Mouse (Mus musculus): ENCODE measurements around the gene Ror1. TPM values are rescaled to one million over a fixed set of nuclear protein-coding genes. Genes with fewer than 3 reads are reported as not detected.

Ror1 gene
- total and polyA plus RNA-seq, 2 experiments from 2014 or later: 0.80 to 2.4 TPM

GRCm38 (mm10) chr4:100324719-100325515 is 229.3 kb downstream of the Ror1 start:
- TF ChIP-seq CTCF (IDR thresholded peaks at IDR 0.05; ENCODE audit: low read depth): no peak

GRCm38 (mm10) chr4:100328361-100328970 is 232.9 kb downstream of the Ror1 start:
- ATAC-seq (no peak), DNase-seq (no peak)
- Histone ChIP-seq H3K9me3 (ENCODE audit: low read length) (no peaks in the 10 kb centered on the region), H3K27me3 (ENCODE audit: insufficient read depth, low read length) (no peaks in the 10 kb centered on the region), H3K4me2 (ENCODE audit: low read depth) (no peak overlapping the region), H3K4me1 (ENCODE audit: insufficient read depth) (no peaks in the 10 kb centered on the region), H3K27ac (ENCODE audit: low read depth, low read length) (no peak overlapping the region), H3K9ac (no peak overlapping the region), H3K36me3 (ENCODE audit: insufficient read depth) (no peaks in the 10 kb centered on the region), H3K4me3 (ENCODE audit: low read depth, low read length) (no peak overlapping the region)
- WGBS: 56% methylated on average over 4 of the region's 4 CpGs
- TF ChIP-seq CTCF (IDR thresholded peaks at IDR 0.05; ENCODE audit: low read depth): no peak

More at GRCm38 (mm10) chr4:100324719-100325515, 229.3 kb downstream of the Ror1 start:
- no peak overlapping the region for H3K27ac ChIP-seq (ENCODE audit: low read depth, low read length)
- DNase-seq (no peak), ATAC-seq (no peak)
- H3K4me3 ChIP-seq (ENCODE audit: low read depth, low read length): no peak overlapping the region
- H3K27me3 ChIP-seq (ENCODE audit: insufficient read depth, low read length): no peaks in the 10 kb centered on the region
- H3K36me3 ChIP-seq (ENCODE audit: insufficient read depth): no peaks in the 10 kb centered on the region
- H3K4me1 ChIP-seq (ENCODE audit: insufficient read depth): no peaks in the 10 kb centered on the region
- H3K4me2 ChIP-seq (ENCODE audit: low read depth): no peak overlapping the region
- no peak overlapping the region for H3K9ac ChIP-seq
- 87% methylated on average over 14 of the region's 14 CpGs for WGBS
- no peaks in the 10 kb centered on the region for H3K9me3 ChIP-seq (ENCODE audit: low read length)

DNA sequence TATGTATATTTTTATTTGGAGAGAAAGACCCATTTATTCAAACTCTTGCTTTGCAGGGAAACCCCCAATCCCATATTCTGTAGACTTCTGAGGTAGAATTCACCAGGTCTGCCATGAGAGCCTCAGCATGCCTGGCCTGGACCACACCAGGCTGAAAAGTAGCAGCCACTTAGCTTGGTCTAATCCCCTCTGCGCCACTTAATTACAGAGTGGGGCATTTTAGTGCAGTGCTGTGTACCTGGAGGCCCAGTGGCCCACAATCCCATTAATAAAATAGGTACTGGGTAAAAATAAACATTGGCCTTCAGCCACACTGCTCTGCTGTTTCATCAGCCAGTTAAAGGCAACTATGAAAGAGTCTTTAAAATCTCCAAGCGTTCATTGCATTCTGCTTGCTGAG is 239.6 kb downstream of the Ror1 start:
- no peaks in the 10 kb centered on the region for H3K36me3 ChIP-seq (ENCODE audit: insufficient read depth)
- H3K27me3 ChIP-seq (ENCODE audit: insufficient read depth, low read length): no peaks in the 10 kb centered on the region
- WGBS: 46% methylated on average over 2 of the region's 2 CpGs
- DNase-seq (no peak), ATAC-seq (no peak)
- no peak overlapping the region for H3K9ac ChIP-seq
- H3K4me1 ChIP-seq (ENCODE audit: insufficient read depth): no peaks in the 10 kb centered on the region; the same call in 1 of the 2 replicates
- no peak overlapping the region for H3K27ac ChIP-seq (ENCODE audit: low read depth, low read length)
- no peak overlapping the region for H3K4me2 ChIP-seq (ENCODE audit: low read depth)
- no peaks in the 10 kb centered on the region for H3K9me3 ChIP-seq (ENCODE audit: low read length)
- no peak overlapping the region for H3K4me3 ChIP-seq (ENCODE audit: low read depth, low read length)
- no peak for TF ChIP-seq CTCF (IDR thresholded peaks at IDR 0.05; ENCODE audit: low read depth)

- Histone ChIP-seq H3K27me3 (ENCODE audit: insufficient read depth, low read length) (no peaks in the 10 kb centered on the region), H3K27ac (ENCODE audit: low read depth, low read length) (no peak overlapping the region), H3K9ac (no peak overlapping the region), H3K36me3 (ENCODE audit: insufficient read depth) (no peaks in the 10 kb centered on the region), H3K4me3 (ENCODE audit: low read depth, low read length) (no peak overlapping the region), H3K4me2 (ENCODE audit: low read depth) (no peak overlapping the region), H3K4me1 (ENCODE audit: insufficient read depth) (no peaks in the 10 kb centered on the region), H3K9me3 (ENCODE audit: low read length) (no peaks in the 10 kb centered on the region)
- DNase-seq (no peak), ATAC-seq (no peak)
- no peak for TF ChIP-seq CTCF (IDR thresholded peaks at IDR 0.05; ENCODE audit: low read depth)
- WGBS: 87% methylated on average over 3 of the region's 3 CpGs
Observed at GRCm38 (mm10) chr4:100347791-100348190, 252.2 kb downstream of the Ror1 start.

DNA sequence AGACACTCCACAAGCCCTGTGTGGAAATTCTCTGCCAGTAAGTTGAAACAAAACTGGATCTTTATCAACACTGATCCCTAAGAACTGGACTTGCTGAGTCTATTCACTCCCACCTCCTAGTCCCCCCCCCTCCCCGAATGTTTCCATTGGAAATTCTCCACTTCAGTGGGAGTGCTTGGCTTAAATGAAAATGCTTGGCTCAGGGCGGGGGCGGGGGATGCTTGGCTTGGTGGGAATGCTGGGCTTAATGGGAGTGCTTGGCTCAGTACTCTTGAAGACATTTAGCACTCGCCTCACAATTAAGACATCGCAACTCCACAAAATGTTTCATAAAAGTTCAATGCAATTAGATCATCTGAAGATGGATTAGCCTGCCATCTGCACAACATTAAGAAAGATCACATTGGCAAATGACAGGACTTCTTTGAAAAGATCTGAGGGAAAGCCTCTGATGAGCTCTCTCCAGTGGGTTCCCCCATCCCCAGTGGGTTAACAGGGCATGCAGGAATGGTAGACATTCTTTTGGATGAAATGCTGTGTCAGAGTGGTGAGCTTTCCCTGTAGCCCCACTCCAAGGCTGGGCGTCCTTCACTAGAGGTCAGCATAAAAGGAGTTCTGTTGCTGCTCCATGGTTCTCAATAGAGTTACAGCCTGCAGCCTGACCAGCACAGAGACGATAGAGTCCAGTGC is 254.7 kb downstream of the Ror1 start:
- ATAC-seq: no peak
- 85% methylated on average over 7 of the region's 7 CpGs for WGBS
- no peak for TF ChIP-seq CTCF (IDR thresholded peaks at IDR 0.05; ENCODE audit: low read depth)
- H3K4me3 ChIP-seq (ENCODE audit: low read depth, low read length): no peak overlapping the region
- no peak overlapping the region for H3K4me2 ChIP-seq (ENCODE audit: low read depth)
- H3K27ac ChIP-seq (ENCODE audit: low read depth, low read length): no peak overlapping the region
- no peak overlapping the region for H3K9ac ChIP-seq
- H3K9me3 ChIP-seq (ENCODE audit: low read length): no peaks in the 10 kb centered on the region
- H3K4me1 ChIP-seq (ENCODE audit: insufficient read depth): no peaks in the 10 kb centered on the region
- H3K36me3 ChIP-seq (ENCODE audit: insufficient read depth): no peaks in the 10 kb centered on the region
- DNase-seq: no peak
- H3K27me3 ChIP-seq (ENCODE audit: insufficient read depth, low read length): no peaks in the 10 kb centered on the region

GRCm38 (mm10) chr4:100351797-100352290 is 256.3 kb downstream of the Ror1 start:
- Histone ChIP-seq H3K4me2 (ENCODE audit: low read depth) (no peak overlapping the region), H3K27ac (ENCODE audit: low read depth, low read length) (no peak overlapping the region), H3K36me3 (ENCODE audit: insufficient read depth) (no peaks in the 10 kb centered on the region), H3K9me3 (ENCODE audit: low read length) (no peaks in the 10 kb centered on the region), H3K27me3 (ENCODE audit: insufficient read depth, low read length) (no peaks in the 10 kb centered on the region), H3K4me1 (ENCODE audit: insufficient read depth) (no peaks in the 10 kb centered on the region), H3K9ac (no peak overlapping the region), H3K4me3 (ENCODE audit: low read depth, low read length) (no peak overlapping the region)
- TF ChIP-seq CTCF (IDR thresholded peaks at IDR 0.05; ENCODE audit: low read depth): no peak
- DNase-seq (no peak), ATAC-seq (no peak)

- no peaks in the 10 kb centered on the region for H3K27me3 ChIP-seq (ENCODE audit: insufficient read depth, low read length)
- no peak overlapping the region for H3K4me2 ChIP-seq (ENCODE audit: low read depth)
- no peak overlapping the region for H3K27ac ChIP-seq (ENCODE audit: low read depth, low read length)
- WGBS: 45% methylated on average over 5 of the region's 5 CpGs
- no peak for DNase-seq
- no peaks in the 10 kb centered on the region for H3K4me1 ChIP-seq (ENCODE audit: insufficient read depth)
- H3K4me3 ChIP-seq (ENCODE audit: low read depth, low read length): no peak overlapping the region
- no peaks in the 10 kb centered on the region for H3K9me3 ChIP-seq (ENCODE audit: low read length)
- H3K9ac ChIP-seq: no peak overlapping the region
- TF ChIP-seq CTCF (IDR thresholded peaks at IDR 0.05; ENCODE audit: low read depth): no peak
- no peaks in the 10 kb centered on the region for H3K36me3 ChIP-seq (ENCODE audit: insufficient read depth)
- no peak for ATAC-seq
Observed at GRCm38 (mm10) chr4:100355566-100355965, 260.0 kb downstream of the Ror1 start.
